Mouse (Mus musculus) embryonic facial prominence, embryonic 10.5 days (tissue): ENCODE data around the gene Pcdh8. TPM values are rescaled to one million over a fixed set of nuclear protein-coding genes. Genes with fewer than 3 reads are reported as not detected.

Source experiments
- DNase-seq: peaks from one replicate; pipeline ENCODE4 v3.0.0-alpha.2; 2017; ENCODE audit warnings: low spot score
- H3K27ac ChIP-seq: fragments of 300-500 bp; sonication (generic); replicated peaks from 2 replicates; pipeline ENCODE4 v1.5.1; 2016; ENCODE audit warnings: mild to moderate bottlenecking
- H3K27me3 ChIP-seq: fragments of 300-500 bp; sonication (generic); replicated peaks from 2 replicates; pipeline ENCODE4 v1.6.1; 2016; ENCODE audit warnings: low read depth, mild to moderate bottlenecking; ENCODE audit not compliant: poor library complexity, severe bottlenecking
- H3K36me3 ChIP-seq: fragments of 300-500 bp; sonication (generic); replicated peaks from 2 replicates; pipeline ENCODE4 v1.6.1; 2016; ENCODE audit warnings: mild to moderate bottlenecking, moderate library complexity
- H3K4me1 ChIP-seq: fragments of 300-500 bp; sonication (generic); 2 replicates; pipeline ENCODE4 v1.6.1; 2016
- H3K4me3 ChIP-seq: fragments of 300-500 bp; sonication (generic); 2 replicates; pipeline ENCODE4 v1.5.1; 2016; ENCODE audit warnings: mild to moderate bottlenecking, moderate library complexity
- H3K9me3 ChIP-seq: fragments of 300-500 bp; sonication (generic); 2 replicates; pipeline ENCODE4 v1.6.1; 2016; ENCODE audit warnings: mild to moderate bottlenecking
- WGBS: fragments of 180-500 bp; shearing (Covaris S2); methylation state at CpG from one replicate; pipeline ENCODE4 v1.1.7; 2016; 5-methylcytosine and 5-hydroxymethylcytosine counted together
- polyA plus RNA-seq: library from polyadenylated mRNA; unstranded; fragments of >200 nt; fragmentation: Nextera tagmentation; extraction: Ambion mirVana; gene quantifications from 2 replicates; pipeline ENCODE4 v1.2.1, GENCODE M21; 2016

The Pcdh8 gene
- polyA plus RNA-seq, 1 experiment from 2014 or later: 3.6 TPM

GRCm38 (mm10) chr14:79771802-79772511 lies 845 bp upstream of the Pcdh8 start:
- H3K36me3 ChIP-seq: no peaks in the 10 kb centered on the region
- no peaks in the 10 kb centered on the region for H3K9me3 ChIP-seq
- H3K27ac ChIP-seq: no peak overlapping the region
- peaks cover 91% of the 10 kb centered on the region for H3K27me3 ChIP-seq
- peak; percentile 14 for DNase-seq
- 1% methylated on average over 20 of the region's 20 CpGs for WGBS
- H3K4me3 ChIP-seq: peak overlapping the region; percentile 56
- H3K4me1 ChIP-seq: peaks cover 55% of the 10 kb centered on the region

- peak overlapping the region; percentile 56 for H3K4me3 ChIP-seq
- WGBS: 4% methylated on average over 62 of the region's 62 CpGs
- H3K9me3 ChIP-seq: no peaks in the 10 kb centered on the region
- H3K36me3 ChIP-seq: no peaks in the 10 kb centered on the region
- no peak for DNase-seq
- H3K27ac ChIP-seq: peak overlapping the region; percentile 14; the same call in 1 of the 2 replicates
- peaks cover 100% of the 10 kb centered on the region for H3K27me3 ChIP-seq
- peaks cover 55% of the 10 kb centered on the region for H3K4me1 ChIP-seq
These were observed 612 bp downstream of the Pcdh8 start for GRCm38 (mm10) chr14:79770306-79771093.

GRCm38 (mm10) chr14:79769618-79770017 lies 1.5 kb downstream of the Pcdh8 start:
- Histone ChIP-seq H3K27ac (no peak overlapping the region; the same call in 1 of the 2 replicates), H3K27me3 (peaks cover 97% of the 10 kb centered on the region)
- under 1% methylated on average over 46 of the region's 46 CpGs for WGBS

GRCm38 (mm10) chr14:79768996-79769395 lies 2.1 kb downstream of the Pcdh8 start:
- no peaks in the 10 kb centered on the region for H3K9me3 ChIP-seq
- DNase-seq: peak; percentile 48
- no peaks in the 10 kb centered on the region for H3K36me3 ChIP-seq
- peaks cover 91% of the 10 kb centered on the region for H3K27me3 ChIP-seq
- no peak overlapping the region for H3K27ac ChIP-seq
- peak overlapping the region; percentile 56 for H3K4me3 ChIP-seq
- WGBS: 10% methylated on average over 30 of the region's 30 CpGs
- peaks cover 53% of the 10 kb centered on the region for H3K4me1 ChIP-seq

More at GRCm38 (mm10) chr14:79769618-79770017, 1.5 kb downstream of the Pcdh8 start:
- H3K36me3 ChIP-seq: no peaks in the 10 kb centered on the region
- no peaks in the 10 kb centered on the region for H3K9me3 ChIP-seq
- peaks cover 55% of the 10 kb centered on the region for H3K4me1 ChIP-seq
- peak overlapping the region; percentile 56 for H3K4me3 ChIP-seq
- peak; percentile 90 for DNase-seq

- peak; percentile 36 for DNase-seq
- Histone ChIP-seq H3K9me3 (no peaks in the 10 kb centered on the region), H3K4me1 (peaks cover 46% of the 10 kb centered on the region), H3K36me3 (no peaks in the 10 kb centered on the region), H3K27me3 (peaks cover 84% of the 10 kb centered on the region), H3K4me3 (peak overlapping the region; percentile 56), H3K27ac (no peak overlapping the region)
- 1% methylated on average over 59 of the region's 59 CpGs for WGBS
These were observed 2.9 kb downstream of the Pcdh8 start for GRCm38 (mm10) chr14:79768076-79768830.

GRCm38 (mm10) chr14:79767601-79768000 lies 3.5 kb downstream of the Pcdh8 start:
- Histone ChIP-seq H3K4me1 (peaks cover 42% of the 10 kb centered on the region), H3K36me3 (no peaks in the 10 kb centered on the region), H3K9me3 (no peaks in the 10 kb centered on the region), H3K27me3 (peaks cover 77% of the 10 kb centered on the region), H3K4me3 (peak overlapping the region; percentile 56), H3K27ac (no peak overlapping the region)
- DNase-seq: peak; percentile 10
- 4% methylated on average over 11 of the region's 11 CpGs for WGBS

- WGBS: 72% methylated on average over 6 of the region's 6 CpGs
- no peak for DNase-seq
- Histone ChIP-seq H3K9me3 (no peaks in the 10 kb centered on the region), H3K27ac (no peak overlapping the region), H3K36me3 (no peaks in the 10 kb centered on the region), H3K4me1 (peaks cover 21% of the 10 kb centered on the region), H3K4me3 (no peak overlapping the region), H3K27me3 (peaks cover 54% of the 10 kb centered on the region)
These were observed 5.8 kb downstream of the Pcdh8 start for GRCm38 (mm10) chr14:79765196-79765765.

- WGBS: 64% methylated on average over 13 of the region's 13 CpGs
- peak; percentile 10 for DNase-seq
- H3K27me3 ChIP-seq: no peaks in the 10 kb centered on the region
- no peak overlapping the region for H3K4me3 ChIP-seq
- H3K36me3 ChIP-seq: no peaks in the 10 kb centered on the region
- H3K9me3 ChIP-seq: no peaks in the 10 kb centered on the region
- H3K4me1 ChIP-seq: no peaks in the 10 kb centered on the region
- H3K27ac ChIP-seq: no peak overlapping the region
These were observed 16.4 kb downstream of the Pcdh8 start for GRCm38 (mm10) chr14:79754601-79755222.

- 32% methylated on average over 3 of the region's 3 CpGs for WGBS
These were observed 17.0 kb downstream of the Pcdh8 start for GRCm38 (mm10) chr14:79754157-79754556.

GRCm38 (mm10) chr14:79753733-79754132 lies 17.4 kb downstream of the Pcdh8 start:
- DNase-seq: no peak
- WGBS: 86% methylated on average over 7 of the region's 7 CpGs

More at GRCm38 (mm10) chr14:79754157-79754556, 17.0 kb downstream of the Pcdh8 start:
- no peak for DNase-seq
- H3K4me1 ChIP-seq: no peaks in the 10 kb centered on the region
- H3K9me3 ChIP-seq: no peaks in the 10 kb centered on the region
- no peaks in the 10 kb centered on the region for H3K27me3 ChIP-seq
- no peak overlapping the region for H3K4me3 ChIP-seq
- H3K36me3 ChIP-seq: no peaks in the 10 kb centered on the region
- H3K27ac ChIP-seq: no peak overlapping the region

GRCm38 (mm10) chr14:79740515-79740914 lies 30.6 kb downstream of the Pcdh8 start:
- 87% methylated on average over 3 of the region's 3 CpGs for WGBS
- Histone ChIP-seq H3K27ac (no peak overlapping the region), H3K4me1 (no peaks in the 10 kb centered on the region), H3K9me3 (no peaks in the 10 kb centered on the region), H3K27me3 (no peaks in the 10 kb centered on the region), H3K4me3 (no peak overlapping the region), H3K36me3 (no peaks in the 10 kb centered on the region)
- no peak for DNase-seq

More at GRCm38 (mm10) chr14:79753733-79754132, 17.4 kb downstream of the Pcdh8 start:
- no peak overlapping the region for H3K4me3 ChIP-seq
- no peaks in the 10 kb centered on the region for H3K36me3 ChIP-seq
- no peaks in the 10 kb centered on the region for H3K27me3 ChIP-seq
- H3K9me3 ChIP-seq: no peaks in the 10 kb centered on the region
- no peak overlapping the region for H3K27ac ChIP-seq
- no peaks in the 10 kb centered on the region for H3K4me1 ChIP-seq
